Mouse (Mus musculus) G1E (cell line): ENCODE measurements at regions not wholly inside any gene's neighbourhood (a gene's known extent, or its start where the extent isn't known, plus 50 kb on each side); places are given as distances from the start of the nearest gene placed in this dataset.

Source experiments
- ATAC-seq: 2 replicates; pipeline ENCODE4 v1.8.0; 2016; ENCODE audit warnings: mild to moderate bottlenecking; ENCODE audit not compliant: insufficient number of reproducible peaks, poor library complexity, low FRiP score, severe bottlenecking; ENCODE audit errors: extremely low read depth
- DNase-seq: peaks from one replicate; pipeline ENCODE4 v3.0.0; 2012; ENCODE audit warnings: low spot score
- H3K27me3 ChIP-seq: 2 replicates; pipeline ENCODE4 v1.6.1; 2012; ENCODE audit warnings: mild to moderate bottlenecking, low read length, inconsistent platforms; ENCODE audit not compliant: insufficient read depth
- H3K36me3 ChIP-seq: replicated peaks from 2 replicates; pipeline ENCODE3; 2012; ENCODE audit warnings: mild to moderate bottlenecking, inconsistent platforms
- H3K4me1 ChIP-seq: 2 replicates; pipeline ENCODE4 v1.6.1; 2012; ENCODE audit warnings: low read depth, low read length, inconsistent platforms, mixed read lengths; ENCODE audit not compliant: insufficient read depth
- H3K4me3 ChIP-seq: 2 replicates; pipeline ENCODE4 v1.5.1; 2012; ENCODE audit warnings: low read depth, mild to moderate bottlenecking, inconsistent platforms, low read length, moderate library complexity, mixed read lengths
- H3K9me3 ChIP-seq: replicated peaks from 2 replicates; pipeline ENCODE4 v1.6.1; 2012; ENCODE audit warnings: inconsistent platforms
- CTCF ChIP-seq: IDR thresholded peaks from 2 replicates; pipeline ENCODE4 v1.5.1; 2012; ENCODE audit warnings: low read depth, low read length, inconsistent platforms, mixed read lengths
- GATA1 ChIP-seq: IDR thresholded peaks from 2 replicates; pipeline ENCODE4 v1.6.1; 2012; ENCODE audit warnings: borderline replicate concordance, low read length, inconsistent platforms, mixed read lengths
- GATA2 ChIP-seq: IDR thresholded peaks from 2 replicates; pipeline ENCODE4 v1.6.1; 2012; ENCODE audit warnings: low read depth, low read length, inconsistent platforms, borderline replicate concordance
- POLR2AphosphoS5 ChIP-seq: IDR thresholded peaks from 2 replicates; pipeline ENCODE4 v1.6.1; 2012; ENCODE audit warnings: low read depth, low read length, inconsistent platforms; ENCODE audit not compliant: insufficient replicate concordance
- TAL1 ChIP-seq: conservative IDR thresholded peaks from 2 replicates; pipeline ENCODE4 v1.6.1; 2012; ENCODE audit warnings: low read depth, low read length, inconsistent platforms, mixed read lengths

- H3K36me3 ChIP-seq: no peaks in the 10 kb centered on the region
- H3K9me3 ChIP-seq: no peaks in the 10 kb centered on the region
- ATAC-seq (no peak), DNase-seq (no peak)
- TF ChIP-seq CTCF (no peak), GATA1 (no peak), TAL1 (no peak), POLR2AphosphoS5 (no peak), GATA2 (no peak)
- H3K4me1 ChIP-seq: no peaks in the 10 kb centered on the region
- no peak overlapping the region for H3K4me3 ChIP-seq
- H3K27me3 ChIP-seq: peaks cover 2% of the 10 kb centered on the region; the same call in 1 of the 2 replicates
These were observed 258.4 kb downstream of the Tbc1d1 start for GRCm38 (mm10) chr5:64414519-64414918.

- TF ChIP-seq GATA1: no peak
- TF ChIP-seq TAL1: no peak
- no peak for TF ChIP-seq POLR2AphosphoS5
- no peak for TF ChIP-seq GATA2
- TF ChIP-seq CTCF: no peak
- Histone ChIP-seq H3K4me1 (no peaks in the 10 kb centered on the region), H3K27me3 (peaks cover 23% of the 10 kb centered on the region), H3K9me3 (no peaks in the 10 kb centered on the region), H3K4me3 (no peak overlapping the region), H3K36me3 (no peaks in the 10 kb centered on the region)
- no peak for DNase-seq
- ATAC-seq: no peak
These were observed 263.3 kb downstream of the Tbc1d1 start for GRCm38 (mm10) chr5:64419395-64419794.

GRCm38 (mm10) chr5:64422787-64423587 is 266.9 kb downstream of the Tbc1d1 start:
- H3K36me3 ChIP-seq: no peaks in the 10 kb centered on the region

GRCm38 (mm10) chr5:64428822-64429221 is 272.7 kb downstream of the Tbc1d1 start:
- Histone ChIP-seq H3K4me1 (no peaks in the 10 kb centered on the region), H3K9me3 (no peaks in the 10 kb centered on the region), H3K4me3 (no peak overlapping the region), H3K36me3 (no peaks in the 10 kb centered on the region), H3K27me3 (peaks cover 30% of the 10 kb centered on the region)
- TF ChIP-seq GATA2: no peak
- no peak for TF ChIP-seq GATA1
- no peak for TF ChIP-seq POLR2AphosphoS5
- no peak for TF ChIP-seq TAL1
- no peak for TF ChIP-seq CTCF
- ATAC-seq (no peak), DNase-seq (no peak)

More at GRCm38 (mm10) chr5:64422787-64423587, 266.9 kb downstream of the Tbc1d1 start:
- Histone ChIP-seq H3K4me3 (no peak overlapping the region), H3K4me1 (no peaks in the 10 kb centered on the region), H3K9me3 (no peaks in the 10 kb centered on the region), H3K27me3 (peaks cover 30% of the 10 kb centered on the region)
- no peak for ATAC-seq
- no peak for TF ChIP-seq GATA1
- TF ChIP-seq POLR2AphosphoS5: no peak
- TF ChIP-seq TAL1: no peak
- TF ChIP-seq GATA2: no peak
- TF ChIP-seq CTCF: no peak
- DNase-seq: no peak

GRCm38 (mm10) chr5:64430501-64430900 is 274.4 kb downstream of the Tbc1d1 start:
- Histone ChIP-seq H3K9me3 (no peaks in the 10 kb centered on the region), H3K4me3 (no peak overlapping the region), H3K4me1 (peaks cover 2% of the 10 kb centered on the region; the same call in 1 of the 2 replicates), H3K36me3 (no peaks in the 10 kb centered on the region), H3K27me3 (peaks cover 19% of the 10 kb centered on the region)
- DNase-seq (no peak), ATAC-seq (no peak)
- TF ChIP-seq TAL1: no peak
- TF ChIP-seq POLR2AphosphoS5: no peak
- TF ChIP-seq CTCF: no peak
- no peak for TF ChIP-seq GATA1
- TF ChIP-seq GATA2: no peak

- peaks cover 5% of the 10 kb centered on the region; the same call in 1 of the 2 replicates for H3K4me1 ChIP-seq
- peaks cover 20% of the 10 kb centered on the region for H3K27me3 ChIP-seq
- H3K4me3 ChIP-seq: no peak overlapping the region
- TF ChIP-seq TAL1: no peak
- no peak for TF ChIP-seq GATA1
- no peak for TF ChIP-seq CTCF
- TF ChIP-seq POLR2AphosphoS5: no peak
- no peak for TF ChIP-seq GATA2
- H3K9me3 ChIP-seq: no peaks in the 10 kb centered on the region
- H3K36me3 ChIP-seq: no peaks in the 10 kb centered on the region
- DNase-seq (no peak), ATAC-seq (no peak)
These were observed 275.5 kb downstream of the Tbc1d1 start for GRCm38 (mm10) chr5:64431624-64432023.

GRCm38 (mm10) chr5:64433786-64434185 is 277.7 kb downstream of the Tbc1d1 start:
- no peak for ATAC-seq
- peaks cover 5% of the 10 kb centered on the region; the same call in 1 of the 2 replicates for H3K4me1 ChIP-seq
- TF ChIP-seq TAL1 (no peak), GATA1 (no peak), CTCF (no peak), GATA2 (no peak), POLR2AphosphoS5 (no peak)

More at GRCm38 (mm10) chr5:64433786-64434185, 277.7 kb downstream of the Tbc1d1 start:
- Histone ChIP-seq H3K36me3 (no peaks in the 10 kb centered on the region), H3K9me3 (no peaks in the 10 kb centered on the region), H3K4me3 (no peak overlapping the region), H3K27me3 (peaks cover 27% of the 10 kb centered on the region)
- no peak for DNase-seq
